Mouse (Mus musculus): ENCODE measurements around the gene Itih2. TPM values are rescaled to one million over a fixed set of nuclear protein-coding genes. Genes with fewer than 3 reads are reported as not detected.

Itih2 gene
- polyA plus RNA-seq, 2 experiments = 0.19 to 0.43 TPM

GRCm38 (mm10) chr2:10121826-10122225 lies 9.4 kb downstream of the Itih2 start:
- H3K4me1 ChIP-seq (ENCODE audit: control insufficient read depth, insufficient read depth, low read length) = no peaks in the 10 kb centered on the region
- H3K9ac ChIP-seq (ENCODE audit: low read depth, low read length, severe bottlenecking) = no peak overlapping the region
- H3K4me3 ChIP-seq (replicated peaks; ENCODE audit: low read length) = no peak overlapping the region
- no peak for TF ChIP-seq POLR2A (IDR thresholded peaks at IDR 0.05; ENCODE audit: borderline replicate concordance, extremely low read depth, insufficient read depth, insufficient read length)
- H3K27ac ChIP-seq (replicated peaks; ENCODE audit: low read depth, low read length) = no peak overlapping the region
- no peak for ATAC-seq (ENCODE audit: low FRiP score, low read depth)
- WGBS = 51% methylated on average over 3 of the region's 3 CpGs
- no peaks in the 10 kb centered on the region for H3K36me3 ChIP-seq (ENCODE audit: control insufficient read depth, insufficient read depth, low read length)
- DNase-seq (ENCODE audit: low spot score) = no peak
- no peak overlapping the region for H3K4me2 ChIP-seq (replicated peaks; ENCODE audit: low read depth, low read length, severe bottlenecking)
- H3K9me3 ChIP-seq (ENCODE audit: control insufficient read depth, low read length) = no peaks in the 10 kb centered on the region
- H3K27me3 ChIP-seq (ENCODE audit: control insufficient read depth, insufficient read depth, low read length) = no peaks in the 10 kb centered on the region

- Histone ChIP-seq H3K4me3 (replicated peaks; ENCODE audit: low read length) (no peak overlapping the region), H3K36me3 (ENCODE audit: control insufficient read depth, insufficient read depth, low read length) (no peaks in the 10 kb centered on the region), H3K9ac (ENCODE audit: low read depth, low read length, severe bottlenecking) (no peak overlapping the region), H3K4me1 (ENCODE audit: control insufficient read depth, insufficient read depth, low read length) (no peaks in the 10 kb centered on the region), H3K4me2 (replicated peaks; ENCODE audit: low read depth, low read length, severe bottlenecking) (no peak overlapping the region), H3K27me3 (ENCODE audit: control insufficient read depth, insufficient read depth, low read length) (no peaks in the 10 kb centered on the region), H3K9me3 (ENCODE audit: control insufficient read depth, low read length) (no peaks in the 10 kb centered on the region), H3K27ac (replicated peaks; ENCODE audit: low read depth, low read length) (no peak overlapping the region)
- DNase-seq (ENCODE audit: low spot score) (no peak), ATAC-seq (ENCODE audit: low FRiP score, low read depth) (no peak)
- WGBS = 83% methylated on average over 8 of the region's 8 CpGs
- TF ChIP-seq POLR2A (IDR thresholded peaks at IDR 0.05; ENCODE audit: borderline replicate concordance, extremely low read depth, insufficient read depth, insufficient read length) = no peak
These were observed 11.9 kb downstream of the Itih2 start for GRCm38 (mm10) chr2:10119276-10119675.

- no peaks in the 10 kb centered on the region for H3K27me3 ChIP-seq (ENCODE audit: control insufficient read depth, insufficient read depth, low read length)
- H3K4me2 ChIP-seq (replicated peaks; ENCODE audit: low read depth, low read length, severe bottlenecking) = no peak overlapping the region
- 65% methylated on average over 1 of the region's 1 CpGs for WGBS
- DNase-seq (ENCODE audit: low spot score) (no peak), ATAC-seq (ENCODE audit: low FRiP score, low read depth) (no peak)
- H3K4me3 ChIP-seq (replicated peaks; ENCODE audit: low read length) = no peak overlapping the region
- no peaks in the 10 kb centered on the region for H3K4me1 ChIP-seq (ENCODE audit: control insufficient read depth, insufficient read depth, low read length)
- no peak overlapping the region for H3K9ac ChIP-seq (ENCODE audit: low read depth, low read length, severe bottlenecking)
- H3K9me3 ChIP-seq (ENCODE audit: control insufficient read depth, low read length) = no peaks in the 10 kb centered on the region
- no peak for TF ChIP-seq POLR2A (IDR thresholded peaks at IDR 0.05; ENCODE audit: borderline replicate concordance, extremely low read depth, insufficient read depth, insufficient read length)
- no peak overlapping the region for H3K27ac ChIP-seq (replicated peaks; ENCODE audit: low read depth, low read length)
- H3K36me3 ChIP-seq (ENCODE audit: control insufficient read depth, insufficient read depth, low read length) = no peaks in the 10 kb centered on the region
These were observed 12.4 kb downstream of the Itih2 start for GRCm38 (mm10) chr2:10118751-10119150.

- no peaks in the 10 kb centered on the region for H3K27me3 ChIP-seq (ENCODE audit: control insufficient read depth, insufficient read depth, low read length)
- H3K4me2 ChIP-seq (replicated peaks; ENCODE audit: low read depth, low read length, severe bottlenecking) = no peak overlapping the region
- H3K27ac ChIP-seq (replicated peaks; ENCODE audit: low read depth, low read length) = no peak overlapping the region
- no peak overlapping the region for H3K9ac ChIP-seq (ENCODE audit: low read depth, low read length, severe bottlenecking)
- no peaks in the 10 kb centered on the region for H3K4me1 ChIP-seq (ENCODE audit: control insufficient read depth, insufficient read depth, low read length)
- DNase-seq (ENCODE audit: low spot score) (no peak), ATAC-seq (ENCODE audit: low FRiP score, low read depth) (no peak)
- H3K9me3 ChIP-seq (ENCODE audit: control insufficient read depth, low read length) = no peaks in the 10 kb centered on the region
- TF ChIP-seq POLR2A (IDR thresholded peaks at IDR 0.05; ENCODE audit: borderline replicate concordance, extremely low read depth, insufficient read depth, insufficient read length) = no peak
- 43% methylated on average over 6 of the region's 6 CpGs for WGBS
- H3K4me3 ChIP-seq (replicated peaks; ENCODE audit: low read length) = no peak overlapping the region
- no peaks in the 10 kb centered on the region for H3K36me3 ChIP-seq (ENCODE audit: control insufficient read depth, insufficient read depth, low read length)
These were observed 22.5 kb downstream of the Itih2 start for GRCm38 (mm10) chr2:10108535-10109189.

GRCm38 (mm10) chr2:10101180-10101579 lies 30.0 kb downstream of the Itih2 start:
- no peak overlapping the region for H3K9ac ChIP-seq (ENCODE audit: low read depth, low read length, severe bottlenecking)
- no peak overlapping the region for H3K4me2 ChIP-seq (replicated peaks; ENCODE audit: low read depth, low read length, severe bottlenecking)
- no peaks in the 10 kb centered on the region for H3K27me3 ChIP-seq (ENCODE audit: control insufficient read depth, insufficient read depth, low read length)
- no peaks in the 10 kb centered on the region for H3K4me1 ChIP-seq (ENCODE audit: control insufficient read depth, insufficient read depth, low read length)
- ATAC-seq (ENCODE audit: low FRiP score, low read depth) (no peak), DNase-seq (ENCODE audit: low spot score) (peak; percentile 9)
- H3K9me3 ChIP-seq (ENCODE audit: control insufficient read depth, low read length) = no peaks in the 10 kb centered on the region
- no peak overlapping the region for H3K27ac ChIP-seq (replicated peaks; ENCODE audit: low read depth, low read length)
- 41% methylated on average over 6 of the region's 6 CpGs for WGBS
- no peak for TF ChIP-seq POLR2A (IDR thresholded peaks at IDR 0.05; ENCODE audit: borderline replicate concordance, extremely low read depth, insufficient read depth, insufficient read length)
- no peaks in the 10 kb centered on the region for H3K36me3 ChIP-seq (ENCODE audit: control insufficient read depth, insufficient read depth, low read length)
- no peak overlapping the region for H3K4me3 ChIP-seq (replicated peaks; ENCODE audit: low read length)
